Mouse (Mus musculus): ENCODE data around the gene Sgk1. TPM values are rescaled to one million over a fixed set of nuclear protein-coding genes. Genes with fewer than 3 reads are reported as not detected.

Gene Sgk1
- polyA plus RNA-seq, 1 experiment from 2014 or later: 10.0 TPM

DNA sequence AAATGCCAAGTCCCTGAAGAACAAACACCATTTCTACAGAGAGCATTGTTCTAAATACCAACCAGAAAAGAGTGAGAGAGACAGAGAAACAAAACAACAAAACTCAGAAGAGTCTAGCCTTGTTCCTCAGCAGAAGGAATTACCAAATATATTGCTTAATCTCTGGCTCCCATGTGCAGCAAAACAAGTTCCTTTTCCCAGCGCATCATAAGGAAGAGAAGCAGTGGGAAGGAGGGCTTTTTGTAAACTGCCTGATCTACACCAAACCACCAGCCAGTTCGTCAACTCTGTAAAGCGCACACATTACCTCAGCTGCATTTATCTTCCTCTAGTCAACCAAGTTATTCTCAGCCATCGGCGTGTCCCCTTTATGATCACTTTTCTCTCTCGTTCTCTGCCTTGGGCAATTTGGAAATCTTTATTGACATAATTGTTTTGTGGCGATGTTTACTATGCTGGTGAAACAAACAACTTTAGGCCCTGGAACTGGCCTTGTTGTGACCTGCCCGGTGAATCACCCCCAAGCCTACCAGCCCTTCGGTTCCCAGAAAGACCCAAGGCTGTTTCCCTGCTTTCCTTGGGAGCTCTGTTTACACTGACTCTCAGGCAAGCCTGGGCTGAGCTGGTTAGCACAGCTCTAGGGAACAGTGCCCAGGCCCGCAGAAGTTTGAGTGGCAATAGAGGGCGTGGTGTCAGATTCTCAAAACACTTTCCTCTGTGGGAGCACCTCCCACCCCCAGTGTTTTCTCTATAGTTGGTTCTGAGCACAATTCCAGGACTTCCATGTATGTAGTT, 34.8 kb upstream of the Sgk1 start:
- no peak overlapping the region for H3K9ac ChIP-seq
- WGBS (ENCODE audit: insufficient replicate concordance): 73% methylated on average over 11 of the region's 11 CpGs
- ATAC-seq (ENCODE audit: low read depth): no peak

GRCm38 (mm10) chr10:21847931-21848670, 33.9 kb upstream of the Sgk1 start:
- H3K9ac ChIP-seq: no peak overlapping the region
- 81% methylated on average over 16 of the region's 16 CpGs for WGBS (ENCODE audit: insufficient replicate concordance)

More for the DNA sequence above, 34.8 kb upstream of the Sgk1 start:
- no peaks in the 10 kb centered on the region for H3K9me3 ChIP-seq (replicated peaks)
- no peak for DNase-seq
- H3K4me2 ChIP-seq: no peak overlapping the region
- H3K4me3 ChIP-seq (replicated peaks): no peak overlapping the region
- H3K36me3 ChIP-seq: no peaks in the 10 kb centered on the region
- H3K27me3 ChIP-seq: no peaks in the 10 kb centered on the region
- no peak overlapping the region for H3K27ac ChIP-seq
- H3K4me1 ChIP-seq (replicated peaks): no peaks in the 10 kb centered on the region

DNA sequence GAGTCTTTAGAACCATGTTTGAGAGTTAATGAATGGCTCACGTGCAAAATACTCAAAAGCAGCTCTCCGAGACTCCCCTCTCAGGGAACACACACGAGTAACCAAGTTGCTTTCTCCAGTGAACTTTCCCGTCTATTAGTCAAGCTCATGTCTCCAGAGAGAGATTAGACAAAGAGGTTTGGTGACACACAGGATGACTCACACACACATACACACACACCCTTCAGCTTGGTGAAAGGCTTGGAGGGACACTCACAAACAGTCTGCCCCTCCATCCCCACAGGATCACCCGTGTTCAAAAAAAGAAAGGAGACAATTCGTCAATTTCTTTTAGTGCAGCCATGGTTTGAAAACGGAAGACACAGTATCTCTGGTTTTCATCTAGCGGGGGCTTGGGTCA, 32.7 kb upstream of the Sgk1 start:
- Histone ChIP-seq H3K4me2 (no peak overlapping the region), H3K9me3 (replicated peaks) (no peaks in the 10 kb centered on the region), H3K27ac (no peak overlapping the region), H3K27me3 (no peaks in the 10 kb centered on the region), H3K4me3 (replicated peaks) (no peak overlapping the region), H3K9ac (no peak overlapping the region), H3K4me1 (replicated peaks) (no peaks in the 10 kb centered on the region), H3K36me3 (no peaks in the 10 kb centered on the region)
- WGBS (ENCODE audit: insufficient replicate concordance): 75% methylated on average over 8 of the region's 8 CpGs
- DNase-seq (no peak), ATAC-seq (ENCODE audit: low read depth) (no peak)

More at GRCm38 (mm10) chr10:21847931-21848670, 33.9 kb upstream of the Sgk1 start:
- DNase-seq (no peak), ATAC-seq (ENCODE audit: low read depth) (no peak)
- no peak overlapping the region for H3K27ac ChIP-seq
- no peaks in the 10 kb centered on the region for H3K9me3 ChIP-seq (replicated peaks)
- no peak overlapping the region for H3K4me2 ChIP-seq
- no peak overlapping the region for H3K4me3 ChIP-seq (replicated peaks)
- H3K27me3 ChIP-seq: no peaks in the 10 kb centered on the region
- H3K36me3 ChIP-seq: no peaks in the 10 kb centered on the region
- no peaks in the 10 kb centered on the region for H3K4me1 ChIP-seq (replicated peaks)

DNA sequence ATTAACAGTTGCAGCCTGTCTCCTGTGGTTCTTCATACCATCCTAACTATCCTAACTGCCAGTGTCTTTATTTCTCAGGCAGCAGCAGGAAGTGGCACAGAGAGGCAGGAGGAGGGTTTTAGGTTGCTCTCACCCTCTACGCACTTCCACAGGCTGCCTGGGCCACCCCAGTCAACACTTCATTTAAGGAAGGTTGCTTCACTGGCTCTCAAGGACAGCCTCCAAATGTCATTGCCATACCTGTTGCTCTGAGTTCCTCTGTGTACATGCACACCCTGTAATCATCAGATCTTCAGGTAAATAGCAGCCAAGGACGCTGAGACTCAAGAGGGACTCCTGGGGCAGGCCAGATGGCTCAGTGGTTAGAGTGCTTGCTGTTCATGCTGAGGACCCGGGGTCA, 31.7 kb upstream of the Sgk1 start:
- 72% methylated on average over 3 of the region's 3 CpGs for WGBS (ENCODE audit: insufficient replicate concordance)

GRCm38 (mm10) chr10:21853122-21853521, 28.9 kb upstream of the Sgk1 start:
- ATAC-seq (ENCODE audit: low read depth) (no peak), DNase-seq (no peak)
- Histone ChIP-seq H3K27ac (no peak overlapping the region), H3K9me3 (replicated peaks) (no peaks in the 10 kb centered on the region), H3K36me3 (no peaks in the 10 kb centered on the region), H3K4me1 (replicated peaks) (no peaks in the 10 kb centered on the region), H3K9ac (no peak overlapping the region), H3K27me3 (no peaks in the 10 kb centered on the region), H3K4me2 (no peak overlapping the region), H3K4me3 (replicated peaks) (no peak overlapping the region)
- 81% methylated on average over 6 of the region's 6 CpGs for WGBS (ENCODE audit: insufficient replicate concordance)

More for the DNA sequence above, 31.7 kb upstream of the Sgk1 start:
- no peak for DNase-seq
- no peak overlapping the region for H3K27ac ChIP-seq
- no peaks in the 10 kb centered on the region for H3K36me3 ChIP-seq
- H3K4me3 ChIP-seq (replicated peaks): no peak overlapping the region
- H3K4me2 ChIP-seq: no peak overlapping the region
- H3K9me3 ChIP-seq (replicated peaks): no peaks in the 10 kb centered on the region
- no peak for ATAC-seq (ENCODE audit: low read depth)
- no peaks in the 10 kb centered on the region for H3K4me1 ChIP-seq (replicated peaks)
- H3K27me3 ChIP-seq: no peaks in the 10 kb centered on the region
- no peak overlapping the region for H3K9ac ChIP-seq

DNA sequence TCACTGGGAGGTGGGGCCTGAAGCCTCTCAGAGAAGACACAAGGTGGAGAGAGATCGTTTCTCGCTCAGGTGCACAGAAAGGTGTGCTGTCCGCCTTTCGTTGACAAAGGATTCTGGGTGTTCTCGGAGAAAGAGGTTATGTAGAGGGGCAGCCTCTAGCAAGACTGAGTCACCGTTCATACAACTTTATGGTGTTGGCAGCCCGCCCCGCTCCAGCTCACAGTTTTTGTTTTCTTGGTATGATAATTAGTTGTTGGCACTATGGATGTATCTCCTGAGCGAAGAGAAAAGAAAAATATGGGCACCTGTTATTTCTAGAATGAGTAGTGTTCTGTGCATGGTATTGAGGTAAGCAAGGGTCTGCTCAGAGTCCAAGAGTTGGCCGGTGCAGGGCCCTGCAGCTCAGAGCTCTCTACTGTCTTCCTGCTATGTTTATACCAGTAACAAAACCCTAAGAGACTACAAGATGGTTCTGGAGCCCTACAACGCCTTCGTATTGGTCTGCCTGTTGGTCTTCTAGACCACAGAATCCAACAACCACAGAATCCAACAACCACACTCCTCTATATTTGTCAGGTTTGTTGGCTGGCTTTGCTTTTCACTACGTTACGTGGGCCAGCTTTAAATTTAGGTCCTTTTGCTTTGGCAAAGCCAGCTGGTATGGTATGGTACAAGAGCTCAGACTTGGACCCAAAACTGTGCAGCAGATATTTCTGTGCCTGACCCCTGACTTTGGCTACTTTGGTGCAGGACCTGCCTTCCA, 28.2 kb upstream of the Sgk1 start:
- no peaks in the 10 kb centered on the region for H3K4me1 ChIP-seq (replicated peaks)
- no peaks in the 10 kb centered on the region for H3K27me3 ChIP-seq
- 82% methylated on average over 14 of the region's 14 CpGs for WGBS (ENCODE audit: insufficient replicate concordance)
- H3K9ac ChIP-seq: no peak overlapping the region
- no peaks in the 10 kb centered on the region for H3K36me3 ChIP-seq
- H3K4me2 ChIP-seq: no peak overlapping the region
- ATAC-seq (ENCODE audit: low read depth): no peak
- H3K9me3 ChIP-seq (replicated peaks): no peaks in the 10 kb centered on the region
- no peak for DNase-seq
- H3K4me3 ChIP-seq (replicated peaks): no peak overlapping the region
- no peak overlapping the region for H3K27ac ChIP-seq

DNA sequence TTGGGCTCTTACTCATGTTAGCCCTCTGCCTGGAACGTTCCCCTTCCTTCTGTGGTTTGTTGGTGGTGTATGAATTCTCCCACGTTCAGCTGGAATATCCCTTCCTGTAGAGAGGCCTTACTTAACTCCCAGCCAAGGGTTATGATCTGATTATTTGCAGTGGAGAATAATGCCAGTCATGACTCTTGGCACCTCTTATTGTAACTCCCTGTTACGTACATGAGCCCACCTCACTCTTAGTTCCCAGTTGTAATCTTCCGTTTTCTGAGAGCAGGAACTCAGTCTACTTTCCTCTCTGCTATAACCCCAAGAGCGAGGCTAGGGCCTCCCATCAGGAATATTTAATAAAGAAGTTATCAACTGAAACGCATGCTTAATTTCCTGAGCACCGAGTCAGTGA, 26.6 kb upstream of the Sgk1 start:
- no peak overlapping the region for H3K9ac ChIP-seq
- H3K9me3 ChIP-seq (replicated peaks): no peaks in the 10 kb centered on the region
- no peak for ATAC-seq (ENCODE audit: low read depth)
- DNase-seq: no peak
- no peaks in the 10 kb centered on the region for H3K27me3 ChIP-seq
- H3K36me3 ChIP-seq: no peaks in the 10 kb centered on the region
- H3K4me1 ChIP-seq (replicated peaks): no peaks in the 10 kb centered on the region
- 62% methylated on average over 7 of the region's 7 CpGs for WGBS (ENCODE audit: insufficient replicate concordance)
- H3K27ac ChIP-seq: no peak overlapping the region
- H3K4me3 ChIP-seq (replicated peaks): no peak overlapping the region
- H3K4me2 ChIP-seq: no peak overlapping the region

DNA sequence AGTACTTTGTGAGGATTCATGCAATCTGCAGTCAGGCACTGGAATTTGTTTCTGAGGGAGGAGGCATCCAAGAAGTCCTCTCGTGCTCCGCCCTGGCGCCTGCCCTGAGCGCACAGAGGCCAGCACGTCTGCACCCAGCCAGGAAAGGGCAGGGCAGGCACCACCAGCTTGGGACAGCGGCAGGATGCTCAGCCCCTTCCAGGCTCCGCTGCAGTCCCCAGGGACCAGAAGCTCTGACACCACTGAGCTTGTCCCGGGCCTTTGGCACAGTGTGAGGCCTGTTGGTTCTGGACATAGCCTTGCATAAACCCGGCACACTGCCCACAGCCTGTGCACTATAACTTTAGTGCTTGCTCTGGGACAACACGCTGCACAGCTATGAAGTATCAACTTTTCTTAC, 24.3 kb upstream of the Sgk1 start:
- no peak for ATAC-seq (ENCODE audit: low read depth)

GRCm38 (mm10) chr10:21858437-21858974, 23.5 kb upstream of the Sgk1 start:
- no peak for ATAC-seq (ENCODE audit: low read depth)
- Histone ChIP-seq H3K4me2 (no peak overlapping the region), H3K4me3 (replicated peaks) (no peak overlapping the region), H3K4me1 (replicated peaks) (no peaks in the 10 kb centered on the region), H3K36me3 (no peaks in the 10 kb centered on the region), H3K9me3 (replicated peaks) (no peaks in the 10 kb centered on the region), H3K27ac (no peak overlapping the region), H3K9ac (no peak overlapping the region), H3K27me3 (no peaks in the 10 kb centered on the region)
- 54% methylated on average over 7 of the region's 7 CpGs for WGBS (ENCODE audit: insufficient replicate concordance)
- DNase-seq: no peak

More for the DNA sequence above, 24.3 kb upstream of the Sgk1 start:
- Histone ChIP-seq H3K4me2 (no peak overlapping the region), H3K9me3 (replicated peaks) (no peaks in the 10 kb centered on the region), H3K27me3 (no peaks in the 10 kb centered on the region), H3K36me3 (no peaks in the 10 kb centered on the region), H3K4me3 (replicated peaks) (no peak overlapping the region), H3K9ac (no peak overlapping the region), H3K4me1 (replicated peaks) (no peaks in the 10 kb centered on the region), H3K27ac (no peak overlapping the region)
- WGBS (ENCODE audit: insufficient replicate concordance): 66% methylated on average over 10 of the region's 10 CpGs
- no peak for DNase-seq

DNA sequence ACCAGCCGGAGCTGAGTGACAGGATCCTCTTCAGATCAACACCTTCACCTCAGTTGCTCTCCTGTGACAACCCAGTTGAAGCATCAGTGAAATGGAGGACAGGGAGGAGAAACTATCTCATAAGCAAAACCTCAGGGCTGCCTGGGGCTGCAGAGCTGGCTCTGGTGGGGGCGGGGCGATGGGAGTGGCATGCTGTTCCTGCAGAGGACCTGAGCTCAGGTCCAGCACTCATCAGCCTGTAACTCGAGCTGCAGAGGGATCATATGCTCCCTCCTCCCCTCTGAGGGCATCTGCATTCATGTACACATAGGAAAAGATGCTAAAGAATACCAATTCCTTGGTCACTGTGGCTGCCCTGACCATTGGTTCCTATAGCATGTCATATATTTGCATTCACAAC, 15.5 kb upstream of the Sgk1 start:
- Histone ChIP-seq H3K4me1 (replicated peaks) (no peaks in the 10 kb centered on the region), H3K4me2 (no peak overlapping the region), H3K36me3 (no peaks in the 10 kb centered on the region), H3K9me3 (replicated peaks) (no peaks in the 10 kb centered on the region), H3K27me3 (no peaks in the 10 kb centered on the region), H3K4me3 (replicated peaks) (no peak overlapping the region), H3K9ac (no peak overlapping the region), H3K27ac (no peak overlapping the region)
- ATAC-seq (ENCODE audit: low read depth) (no peak), DNase-seq (no peak)
- WGBS (ENCODE audit: insufficient replicate concordance): 29% methylated on average over 4 of the region's 4 CpGs

GRCm38 (mm10) chr10:21868221-21868620, 13.8 kb upstream of the Sgk1 start:
- no peak for ATAC-seq (ENCODE audit: low read depth)
- no peak overlapping the region for H3K27ac ChIP-seq
- H3K4me2 ChIP-seq: no peak overlapping the region
- no peak overlapping the region for H3K4me3 ChIP-seq (replicated peaks)
- no peak for DNase-seq
- no peak overlapping the region for H3K9ac ChIP-seq
- 69% methylated on average over 2 of the region's 2 CpGs for WGBS (ENCODE audit: insufficient replicate concordance)
- H3K27me3 ChIP-seq: no peaks in the 10 kb centered on the region
- H3K36me3 ChIP-seq: no peaks in the 10 kb centered on the region
- H3K9me3 ChIP-seq (replicated peaks): no peaks in the 10 kb centered on the region
- no peaks in the 10 kb centered on the region for H3K4me1 ChIP-seq (replicated peaks)
